In genomic region chr7:136631089-136631488, GRCm38 (mm10) we compare ENCODE assay signal across 11 mouse cellular contexts.
DNase-seq lines count a peak whose midpoint lies in the region; ATAC-seq and TF ChIP-seq lines count a peak whose summit lies in the region.
"Had no signal": no experiment of that assay in that cellular context is flagged by ENCODE, and none has a peak within 500 bp of the region (broad histone marks: within the 10 kb centered on the region; RNA-seq: fewer than 3 reads in every experiment).

No protein-coding gene starts in this region.

- no peak for TF ChIP-seq EP300 in stomach, postnatal 0 days (optimal IDR thresholded peaks at IDR 0.05)

- H3K4me2 ChIP-seq in forebrain, embryonic 14.5 days (ENCODE audit: low read length), result no peak overlapping the region
- H3K4me2 ChIP-seq in forebrain, embryonic 12.5 days, result no peak overlapping the region
- H3K4me2 ChIP-seq in forebrain, embryonic 13.5 days, result no peak overlapping the region
- no peak overlapping the region for H3K4me2 ChIP-seq in stomach, postnatal 0 days (replicated peaks; ENCODE audit: low read depth)
- H3K4me2 ChIP-seq: embryonic facial prominence, embryonic 13.5 days; neural tube, embryonic 15.5 days had no signal

- H3K9ac ChIP-seq in forebrain, embryonic 14.5 days (ENCODE audit: low read length), result no peak overlapping the region
- no peak overlapping the region for H3K9ac ChIP-seq in forebrain, embryonic 12.5 days
- no peak overlapping the region for H3K9ac ChIP-seq in forebrain, embryonic 13.5 days
- H3K9ac ChIP-seq in stomach, postnatal 0 days (ENCODE audit: low read length), result no peak overlapping the region
- H3K9ac ChIP-seq: embryonic facial prominence, embryonic 13.5 days; neural tube, embryonic 15.5 days had no signal

- H3K27ac ChIP-seq in forebrain, embryonic 14.5 days (ENCODE audit: low read depth, low read length), result no peak overlapping the region
- H3K27ac ChIP-seq in forebrain, embryonic 12.5 days, result no peak overlapping the region
- no peak overlapping the region for H3K27ac ChIP-seq in left cerebral cortex, adult 2 months
- no peak overlapping the region for H3K27ac ChIP-seq in forebrain, embryonic 13.5 days
- no peak overlapping the region for H3K27ac ChIP-seq in stomach, postnatal 0 days (replicated peaks)
- H3K27ac ChIP-seq: embryonic facial prominence, embryonic 13.5 days; neural tube, embryonic 15.5 days had no signal

- no peaks in the 10 kb centered on the region for H3K9me3 ChIP-seq in forebrain, embryonic 14.5 days (replicated peaks; ENCODE audit: control insufficient read depth, low read length)
- no peaks in the 10 kb centered on the region for H3K9me3 ChIP-seq in forebrain, embryonic 12.5 days
- no peaks in the 10 kb centered on the region for H3K9me3 ChIP-seq in forebrain, embryonic 13.5 days (replicated peaks)
- no peaks in the 10 kb centered on the region for H3K9me3 ChIP-seq in stomach, postnatal 0 days (ENCODE audit: control insufficient read depth, low read length)
- H3K9me3 ChIP-seq: embryonic facial prominence, embryonic 13.5 days; neural tube, embryonic 15.5 days had no signal

- WGBS in forebrain, embryonic 14.5 days, result 29% methylated on average over 3 of the region's 3 CpGs
- 68% methylated on average over 3 of the region's 3 CpGs for WGBS in forebrain, embryonic 12.5 days
- WGBS in forebrain, embryonic 13.5 days, result 44% methylated on average over 3 of the region's 3 CpGs
- WGBS in stomach, postnatal 0 days, result 26% methylated on average over 3 of the region's 3 CpGs

- no peaks in the 10 kb centered on the region; the same call in 1 of the 2 replicates for H3K4me1 ChIP-seq in forebrain, embryonic 14.5 days (ENCODE audit: control insufficient read depth, insufficient read depth, low read length)
- no peaks in the 10 kb centered on the region for H3K4me1 ChIP-seq in forebrain, embryonic 12.5 days
- H3K4me1 ChIP-seq in forebrain, embryonic 13.5 days, result 0 out of 2 replicates have a peak, but pooled peaks cover 5% of the 10 kb centered on the region
- no peaks in the 10 kb centered on the region for H3K4me1 ChIP-seq in stomach, postnatal 0 days (replicated peaks; ENCODE audit: control insufficient read depth, insufficient read depth)

- no peak for ATAC-seq in forebrain, embryonic 14.5 days
- no peak for ATAC-seq in forebrain, embryonic 12.5 days (ENCODE audit: low FRiP score)
- no peak for ATAC-seq in forebrain, embryonic 13.5 days
- ATAC-seq in stomach, postnatal 0 days (ENCODE audit: low FRiP score, low TSS enrichment), result no peak

- no peaks in the 10 kb centered on the region for H3K36me3 ChIP-seq in forebrain, embryonic 14.5 days (ENCODE audit: control insufficient read depth, insufficient read depth, low read length)
- no peaks in the 10 kb centered on the region for H3K36me3 ChIP-seq in forebrain, embryonic 12.5 days (replicated peaks)
- H3K36me3 ChIP-seq in forebrain, embryonic 13.5 days (ENCODE audit: poor library complexity, severe bottlenecking), result no peaks in the 10 kb centered on the region
- H3K36me3 ChIP-seq in stomach, postnatal 0 days (ENCODE audit: control insufficient read depth, insufficient read depth, low read length), result no peaks in the 10 kb centered on the region
- H3K36me3 ChIP-seq: embryonic facial prominence, embryonic 13.5 days; neural tube, embryonic 15.5 days had no signal

- intact Hi-C loops in left cerebral cortex, adult 2 months (cut with DNase I), result no loop called here

- TF ChIP-seq CTCF in left cerebral cortex, adult 2 months (IDR thresholded peaks at IDR 0.05), result no peak
- no peak for TF ChIP-seq CTCF in stomach, postnatal 0 days (IDR thresholded peaks at IDR 0.05; ENCODE audit: low read depth)

- no peaks in the 10 kb centered on the region for H3K27me3 ChIP-seq in forebrain, embryonic 14.5 days (replicated peaks; ENCODE audit: control insufficient read depth, insufficient read depth, low read length)
- H3K27me3 ChIP-seq in forebrain, embryonic 12.5 days, result peaks cover 24% of the 10 kb centered on the region
- H3K27me3 ChIP-seq in forebrain, embryonic 13.5 days, result no peaks in the 10 kb centered on the region
- H3K27me3 ChIP-seq in stomach, postnatal 0 days (ENCODE audit: control insufficient read depth, insufficient read depth, low read length), result no peaks in the 10 kb centered on the region
- H3K27me3 ChIP-seq: embryonic facial prominence, embryonic 13.5 days; neural tube, embryonic 15.5 days had no signal

- peak; percentile 65 for DNase-seq in forebrain, embryonic 14.5 days (ENCODE audit: low spot score)
- peak; percentile 9 to 13 for DNase-seq in left cerebral cortex, adult 2 months (ENCODE audit: extremely low spot score in 1 of 2, low spot score in 2 of 2)
- no peak for DNase-seq in left cerebral cortex, adult 11 months (ENCODE audit: low spot score)
- DNase-seq in cerebellum, adult 11-12 months, result peak; percentile 79
- peak; percentile 85 for DNase-seq in kidney, postnatal 10 days
- DNase-seq in stomach, postnatal 0 days (ENCODE audit: low spot score), result no peak
- DNase-seq: B cell, adult 2 months had no signal

- H3K4me3 ChIP-seq in forebrain, embryonic 14.5 days (ENCODE audit: low read depth, low read length), result no peak overlapping the region
- H3K4me3 ChIP-seq in forebrain, embryonic 12.5 days (replicated peaks), result no peak overlapping the region
- H3K4me3 ChIP-seq in left cerebral cortex, adult 2 months, result no peak overlapping the region
- no peak overlapping the region for H3K4me3 ChIP-seq in forebrain, embryonic 13.5 days
- no peak overlapping the region for H3K4me3 ChIP-seq in stomach, postnatal 0 days (ENCODE audit: low read depth, low read length)
- H3K4me3 ChIP-seq: embryonic facial prominence, embryonic 13.5 days; neural tube, embryonic 15.5 days had no signal

Comparison
In these comparisons a context has a peak if more than half of its experiments do, and no peak if none do; other contexts are left out.
1. DNase-seq: peak in forebrain, embryonic 14.5 days (single experiment), left cerebral cortex, adult 2 months (2 of 2), cerebellum, adult 11-12 months (single experiment) and kidney, postnatal 10 days (single experiment); none in left cerebral cortex, adult 11 months (single experiment) and stomach, postnatal 0 days (single experiment).